Mouse (Mus musculus): ENCODE data around the gene Peli1. TPM values are rescaled to one million over a fixed set of nuclear protein-coding genes. Genes with fewer than 3 reads are reported as not detected.
A peak's percentile ranks its signal among the peaks of the same experiment; 100 is the strongest.

Peli1 gene
- polyA plus RNA-seq, 1 experiment, result 8.8 TPM

DNA sequence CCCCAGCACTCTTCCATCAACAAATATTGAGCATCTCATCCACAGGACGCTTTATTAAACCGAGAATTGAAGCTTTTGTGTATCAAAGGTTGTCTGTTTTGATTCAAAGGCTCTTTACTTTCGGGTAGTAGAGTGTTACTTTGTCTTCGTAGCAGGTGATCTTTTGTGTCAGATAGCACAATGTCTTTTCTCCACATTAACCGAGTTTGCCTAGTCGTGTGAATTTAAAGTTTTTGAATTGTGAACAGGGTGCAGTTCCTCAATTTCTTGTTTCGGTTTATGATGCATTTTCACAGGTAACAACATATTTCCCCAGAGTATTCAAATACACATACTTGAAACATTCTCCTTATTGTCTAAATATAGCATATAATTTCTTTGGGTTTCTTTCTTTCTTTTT is 1.5 kb downstream of the Peli1 start:
- 17% methylated on average over 7 of the region's 7 CpGs for WGBS
- 0 out of 2 replicates have a peak overlapping the region, but pooled peaks have one; percentile 37 for H3K27ac ChIP-seq (ENCODE audit: insufficient read depth, low read depth, low read length)
- no peak for TF ChIP-seq CTCF (conservative IDR thresholded peaks at IDR 0.05; ENCODE audit: insufficient read depth, insufficient read length, low read depth, low read length)
- no peak for TF ChIP-seq POLR2A (IDR thresholded peaks at IDR 0.05; ENCODE audit: low read depth, low read length)
- no peak overlapping the region; the same call in 1 of the 2 replicates for H3K4me3 ChIP-seq (ENCODE audit: insufficient read depth, low read depth, low read length)
- H3K36me3 ChIP-seq (ENCODE audit: control insufficient read depth, insufficient read depth, low read length), result no peaks in the 10 kb centered on the region
- no peaks in the 10 kb centered on the region for H3K27me3 ChIP-seq (replicated peaks; ENCODE audit: control insufficient read depth, insufficient read depth, low read length)
- peaks cover 5% of the 10 kb centered on the region; the same call in 1 of the 2 replicates for H3K4me1 ChIP-seq (ENCODE audit: control insufficient read depth, insufficient read depth, low read length)
- DNase-seq, result no peak

DNA sequence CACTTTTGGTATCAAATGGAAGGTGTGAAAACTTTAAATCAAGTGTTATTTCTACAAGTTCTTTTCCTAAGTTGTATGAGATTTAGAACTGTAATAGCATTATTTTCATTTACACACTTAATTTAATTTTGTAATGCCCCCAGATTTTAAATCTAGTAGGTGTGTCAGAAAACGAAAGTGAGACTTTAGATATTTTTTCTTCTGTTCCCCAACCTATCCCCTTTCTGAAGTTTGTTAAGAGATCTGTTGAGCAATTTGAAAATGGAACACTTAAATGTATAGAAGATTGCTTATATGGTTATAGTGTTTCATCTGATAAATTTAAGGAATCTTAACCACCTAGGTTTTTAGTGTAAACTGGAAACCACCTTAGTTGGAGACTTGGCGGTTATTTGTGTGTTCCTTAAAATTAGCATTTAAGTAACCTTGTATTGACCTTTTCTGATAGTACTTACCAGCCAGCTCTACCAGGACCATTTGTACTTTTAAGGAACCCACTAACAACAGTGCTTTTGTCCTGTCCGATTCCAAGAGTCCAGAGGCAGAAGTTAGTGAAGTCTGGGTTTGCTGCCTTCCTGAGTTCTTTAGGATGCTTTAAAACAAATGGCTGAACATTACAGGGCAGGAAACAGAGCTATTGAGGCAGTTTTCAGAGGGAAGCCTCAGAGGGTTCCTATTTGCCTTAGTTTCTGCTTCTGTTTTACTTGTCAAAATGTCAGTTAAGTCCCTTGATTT is 2.2 kb downstream of the Peli1 start:
- Histone ChIP-seq H3K4me3 (ENCODE audit: insufficient read depth, low read depth, low read length) (no peak overlapping the region), H3K4me1 (ENCODE audit: control insufficient read depth, insufficient read depth, low read length) (peaks cover 5% of the 10 kb centered on the region; the same call in 1 of the 2 replicates), H3K36me3 (ENCODE audit: control insufficient read depth, insufficient read depth, low read length) (no peaks in the 10 kb centered on the region), H3K27ac (ENCODE audit: insufficient read depth, low read depth, low read length) (peak overlapping the region; percentile 66), H3K27me3 (replicated peaks; ENCODE audit: control insufficient read depth, insufficient read depth, low read length) (no peaks in the 10 kb centered on the region)
- DNase-seq, result no peak
- WGBS, result 36% methylated on average over 3 of the region's 3 CpGs
- TF ChIP-seq CTCF (conservative IDR thresholded peaks at IDR 0.05; ENCODE audit: insufficient read depth, insufficient read length, low read depth, low read length), result no peak
- no peak for TF ChIP-seq POLR2A (IDR thresholded peaks at IDR 0.05; ENCODE audit: low read depth, low read length)

DNA sequence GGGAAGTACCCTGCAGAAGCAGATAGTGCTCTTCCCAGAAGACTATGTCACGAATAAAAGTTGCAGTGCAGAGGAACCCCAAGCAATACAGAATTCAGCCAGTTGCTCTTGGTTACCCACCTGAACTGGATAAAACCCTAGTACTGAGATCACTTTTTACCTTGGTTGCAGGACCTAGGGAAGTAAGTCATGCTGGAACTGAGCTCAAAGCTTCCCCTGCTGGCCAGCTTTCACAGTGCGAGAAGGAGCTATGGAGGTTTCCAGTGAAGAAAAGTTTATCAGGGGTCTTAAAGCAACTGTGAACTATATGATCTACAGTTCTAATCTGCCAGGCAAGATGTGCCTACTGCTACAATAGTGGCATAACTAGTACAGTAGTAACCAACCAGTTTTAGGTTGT is 5.5 kb downstream of the Peli1 start:
- WGBS, result 97% methylated on average over 2 of the region's 2 CpGs
- no peak overlapping the region for H3K27ac ChIP-seq (ENCODE audit: insufficient read depth, low read depth, low read length)
- DNase-seq, result no peak
- H3K4me3 ChIP-seq (ENCODE audit: insufficient read depth, low read depth, low read length), result no peak overlapping the region
- TF ChIP-seq CTCF (conservative IDR thresholded peaks at IDR 0.05; ENCODE audit: insufficient read depth, insufficient read length, low read depth, low read length), result peak; percentile 28; the same call in 1 of the 2 replicates
- no peak for TF ChIP-seq POLR2A (IDR thresholded peaks at IDR 0.05; ENCODE audit: low read depth, low read length)
- no peaks in the 10 kb centered on the region for H3K27me3 ChIP-seq (replicated peaks; ENCODE audit: control insufficient read depth, insufficient read depth, low read length)
- H3K36me3 ChIP-seq (ENCODE audit: control insufficient read depth, insufficient read depth, low read length), result no peaks in the 10 kb centered on the region
- H3K4me1 ChIP-seq (ENCODE audit: control insufficient read depth, insufficient read depth, low read length), result peaks cover 9% of the 10 kb centered on the region; the same call in 1 of the 2 replicates

DNA sequence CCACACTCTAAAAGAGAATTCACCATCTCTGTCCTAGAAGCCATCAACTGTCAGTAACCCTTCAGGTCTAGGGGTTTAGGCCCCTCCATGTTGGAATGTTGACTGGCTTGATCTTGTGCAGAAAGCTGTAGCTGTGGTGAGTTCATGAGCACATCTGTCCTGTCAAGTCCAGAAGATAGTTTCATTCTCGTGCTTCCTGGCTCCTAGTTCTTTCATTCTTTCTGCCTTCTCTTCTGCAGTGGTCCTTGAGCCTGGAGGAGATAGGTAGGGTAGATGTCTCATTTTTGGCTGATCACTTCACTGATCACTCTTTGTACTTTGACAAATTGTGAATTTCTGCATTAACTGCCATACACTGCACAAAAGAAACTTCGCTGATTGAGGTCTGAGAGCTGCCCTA is 7.4 kb downstream of the Peli1 start:
- H3K36me3 ChIP-seq (ENCODE audit: control insufficient read depth, insufficient read depth, low read length), result no peaks in the 10 kb centered on the region
- WGBS, result 74% methylated on average over 2 of the region's 2 CpGs
- no peak for TF ChIP-seq CTCF (conservative IDR thresholded peaks at IDR 0.05; ENCODE audit: insufficient read depth, insufficient read length, low read depth, low read length)
- TF ChIP-seq POLR2A (IDR thresholded peaks at IDR 0.05; ENCODE audit: low read depth, low read length), result no peak
- H3K4me1 ChIP-seq (ENCODE audit: control insufficient read depth, insufficient read depth, low read length), result peaks cover 8% of the 10 kb centered on the region; the same call in 1 of the 2 replicates
- no peak for DNase-seq
- H3K27ac ChIP-seq (ENCODE audit: insufficient read depth, low read depth, low read length), result no peak overlapping the region
- H3K27me3 ChIP-seq (replicated peaks; ENCODE audit: control insufficient read depth, insufficient read depth, low read length), result no peaks in the 10 kb centered on the region
- no peak overlapping the region for H3K4me3 ChIP-seq (ENCODE audit: insufficient read depth, low read depth, low read length)

DNA sequence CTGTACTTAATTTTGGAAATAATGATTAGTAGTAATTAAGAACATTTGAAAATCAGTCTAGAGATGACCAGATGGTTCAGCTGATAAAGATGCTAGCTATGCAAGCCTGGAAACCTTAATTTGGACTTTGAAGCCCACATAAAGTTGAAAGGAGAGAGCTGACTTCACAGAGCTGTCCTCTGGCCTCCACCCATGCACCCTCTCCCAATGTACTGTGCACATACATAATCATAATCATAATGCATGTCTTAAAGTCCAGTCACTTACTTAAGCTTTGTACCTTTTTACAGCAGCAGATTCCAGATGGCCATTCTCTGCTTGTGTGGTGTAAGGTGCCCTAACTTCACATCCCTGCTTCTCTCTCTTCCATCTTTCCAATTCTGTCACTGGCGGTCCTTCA is 9.6 kb downstream of the Peli1 start:
- Histone ChIP-seq H3K36me3 (ENCODE audit: control insufficient read depth, insufficient read depth, low read length) (no peaks in the 10 kb centered on the region), H3K27me3 (replicated peaks; ENCODE audit: control insufficient read depth, insufficient read depth, low read length) (no peaks in the 10 kb centered on the region), H3K4me3 (ENCODE audit: insufficient read depth, low read depth, low read length) (no peak overlapping the region), H3K27ac (ENCODE audit: insufficient read depth, low read depth, low read length) (no peak overlapping the region), H3K4me1 (ENCODE audit: control insufficient read depth, insufficient read depth, low read length) (peaks cover 10% of the 10 kb centered on the region; the same call in 1 of the 2 replicates)
- DNase-seq, result no peak
- 97% methylated on average over 1 of the region's 1 CpGs for WGBS
- TF ChIP-seq POLR2A (IDR thresholded peaks at IDR 0.05; ENCODE audit: low read depth, low read length) (no peak), CTCF (conservative IDR thresholded peaks at IDR 0.05; ENCODE audit: insufficient read depth, insufficient read length, low read depth, low read length) (no peak)

DNA sequence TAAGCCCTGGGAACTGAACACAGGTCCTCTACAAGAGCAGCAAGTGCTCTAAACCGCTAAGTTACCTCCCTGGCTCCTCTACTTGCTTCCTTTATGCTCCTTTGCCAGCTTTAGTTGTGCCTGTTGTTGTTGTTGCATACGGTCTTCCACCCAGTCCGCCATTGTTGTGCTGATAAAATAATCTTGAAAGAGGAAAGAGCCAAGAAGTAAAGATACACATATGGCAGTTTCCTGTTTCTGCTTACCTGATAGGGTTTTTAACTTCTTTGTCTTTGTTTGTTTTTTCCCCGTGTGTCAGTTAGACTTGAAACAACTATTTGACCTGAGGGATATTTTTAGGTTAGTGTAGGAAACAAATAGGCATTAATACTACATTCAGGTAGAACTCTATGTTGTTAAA is 10.2 kb downstream of the Peli1 start:
- H3K4me3 ChIP-seq (ENCODE audit: insufficient read depth, low read depth, low read length), result no peak overlapping the region
- 70% methylated on average over 4 of the region's 4 CpGs for WGBS
- H3K36me3 ChIP-seq (ENCODE audit: control insufficient read depth, insufficient read depth, low read length), result no peaks in the 10 kb centered on the region
- no peak overlapping the region for H3K27ac ChIP-seq (ENCODE audit: insufficient read depth, low read depth, low read length)
- DNase-seq, result no peak
- peaks cover 10% of the 10 kb centered on the region; the same call in 1 of the 2 replicates for H3K4me1 ChIP-seq (ENCODE audit: control insufficient read depth, insufficient read depth, low read length)
- H3K27me3 ChIP-seq (replicated peaks; ENCODE audit: control insufficient read depth, insufficient read depth, low read length), result no peaks in the 10 kb centered on the region
- TF ChIP-seq POLR2A (IDR thresholded peaks at IDR 0.05; ENCODE audit: low read depth, low read length) (no peak), CTCF (conservative IDR thresholded peaks at IDR 0.05; ENCODE audit: insufficient read depth, insufficient read length, low read depth, low read length) (no peak)

DNA sequence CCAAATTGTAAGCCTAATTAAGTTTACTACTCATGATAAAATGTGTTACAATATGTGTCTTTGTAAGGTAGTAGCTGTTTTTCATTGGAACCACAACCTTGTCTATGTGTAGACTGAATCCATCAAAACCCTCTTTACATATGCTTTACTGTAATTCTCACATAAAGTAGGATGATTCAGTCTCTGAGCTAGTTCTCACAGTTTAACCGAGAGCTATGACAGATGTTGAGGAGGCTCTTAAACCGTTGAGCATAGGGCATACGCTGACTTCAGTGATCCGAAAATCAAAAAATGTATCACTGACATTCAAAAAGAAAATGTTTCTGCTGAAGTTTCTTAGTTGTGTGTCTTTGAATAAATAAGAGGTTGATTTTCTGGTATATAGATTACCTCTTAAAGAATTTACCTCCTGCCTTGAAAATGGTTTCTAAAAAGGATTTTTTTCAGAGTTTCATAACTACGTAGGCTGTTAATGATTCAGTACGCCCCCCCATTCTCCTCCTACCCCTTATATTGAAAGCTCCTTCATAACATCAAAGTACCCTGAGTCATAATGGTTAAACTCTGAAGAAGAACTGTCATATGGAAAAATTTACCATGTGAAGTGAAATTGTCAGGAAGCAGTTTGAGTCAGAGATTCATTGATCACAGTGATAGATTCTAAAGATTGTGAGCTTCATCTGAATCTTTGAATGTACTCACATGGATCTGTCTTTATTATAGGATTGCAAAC is 11.3 kb downstream of the Peli1 start:
- Histone ChIP-seq H3K27me3 (replicated peaks; ENCODE audit: control insufficient read depth, insufficient read depth, low read length) (no peaks in the 10 kb centered on the region), H3K4me1 (ENCODE audit: control insufficient read depth, insufficient read depth, low read length) (peaks cover 8% of the 10 kb centered on the region; the same call in 1 of the 2 replicates), H3K27ac (ENCODE audit: insufficient read depth, low read depth, low read length) (no peak overlapping the region), H3K36me3 (ENCODE audit: control insufficient read depth, insufficient read depth, low read length) (no peaks in the 10 kb centered on the region), H3K4me3 (ENCODE audit: insufficient read depth, low read depth, low read length) (no peak overlapping the region)
- WGBS, result 85% methylated on average over 6 of the region's 6 CpGs
- no peak for DNase-seq
- TF ChIP-seq POLR2A (IDR thresholded peaks at IDR 0.05; ENCODE audit: low read depth, low read length), result no peak
- no peak for TF ChIP-seq CTCF (conservative IDR thresholded peaks at IDR 0.05; ENCODE audit: insufficient read depth, insufficient read length, low read depth, low read length)
